Mouse (Mus musculus): ENCODE data around the gene Tmem145. TPM values are rescaled to one million over a fixed set of nuclear protein-coding genes. Genes with fewer than 3 reads are reported as not detected.

The Tmem145 gene
- polyA plus RNA-seq, 1 experiment from 2014 or later, result 0.10 TPM

GRCm38 (mm10) chr7:25290911-25291310 lies 15.0 kb upstream of the Tmem145 start:
- WGBS, result 84% methylated on average over 2 of the region's 2 CpGs
- ATAC-seq (ENCODE audit: low FRiP score, low TSS enrichment), result peak; percentile 9; the same call in 1 of the 2 replicates
- no peak overlapping the region for H3K27ac ChIP-seq (ENCODE audit: low read length)
- H3K9ac ChIP-seq (replicated peaks; ENCODE audit: low read length), result no peak overlapping the region
- peaks cover 89% of the 10 kb centered on the region for H3K36me3 ChIP-seq (ENCODE audit: insufficient read depth, low read length)
- H3K4me3 ChIP-seq (ENCODE audit: low read length), result no peak overlapping the region
- peaks cover 7% of the 10 kb centered on the region; the same call in 1 of the 2 replicates for H3K9me3 ChIP-seq (ENCODE audit: low read length)
- no peak overlapping the region for H3K4me2 ChIP-seq (replicated peaks; ENCODE audit: low read depth, low read length)
- no peaks in the 10 kb centered on the region for H3K27me3 ChIP-seq (ENCODE audit: insufficient read depth, low read length)
- H3K4me1 ChIP-seq (ENCODE audit: insufficient read depth, low read length), result no peaks in the 10 kb centered on the region

GRCm38 (mm10) chr7:25292107-25292506 lies 13.8 kb upstream of the Tmem145 start:
- WGBS, result 56% methylated on average over 7 of the region's 7 CpGs
- Histone ChIP-seq H3K27ac (ENCODE audit: low read length) (peak overlapping the region; percentile 13; the same call in 1 of the 2 replicates), H3K4me3 (ENCODE audit: low read length) (no peak overlapping the region), H3K36me3 (ENCODE audit: insufficient read depth, low read length) (peaks cover 81% of the 10 kb centered on the region), H3K27me3 (ENCODE audit: insufficient read depth, low read length) (no peaks in the 10 kb centered on the region), H3K9ac (replicated peaks; ENCODE audit: low read length) (no peak overlapping the region), H3K9me3 (ENCODE audit: low read length) (peaks cover 7% of the 10 kb centered on the region; the same call in 1 of the 2 replicates), H3K4me2 (replicated peaks; ENCODE audit: low read depth, low read length) (no peak overlapping the region), H3K4me1 (ENCODE audit: insufficient read depth, low read length) (no peaks in the 10 kb centered on the region)
- ATAC-seq (ENCODE audit: low FRiP score, low TSS enrichment), result no peak

DNA sequence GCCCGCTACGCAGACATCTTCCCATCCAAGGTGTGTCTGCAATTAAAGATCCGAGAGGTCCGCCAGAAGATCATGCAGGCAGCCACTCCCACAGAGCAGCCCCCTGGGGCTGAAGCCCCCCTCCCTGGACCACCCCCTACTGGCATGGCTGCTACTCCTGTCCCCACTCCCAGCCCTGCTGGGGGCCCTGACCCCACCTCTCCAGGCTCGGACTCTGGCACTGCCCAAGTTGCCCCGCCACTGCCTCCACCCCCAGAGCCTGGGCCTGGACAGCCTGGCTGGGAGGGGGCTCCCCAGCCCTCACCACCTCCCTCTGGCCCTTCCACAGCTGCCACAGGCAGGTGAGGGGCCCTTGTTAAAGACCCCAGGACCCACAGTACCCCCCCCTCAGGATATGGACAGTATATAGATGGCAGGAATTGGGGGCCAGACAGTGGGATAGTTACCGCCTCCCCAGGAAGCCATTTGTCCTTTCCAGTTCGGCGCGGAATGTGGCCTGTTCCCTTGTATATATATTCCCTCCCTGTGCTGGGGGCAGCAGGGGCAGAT lies 12.6 kb upstream of the Tmem145 start:
- peaks cover 7% of the 10 kb centered on the region; the same call in 1 of the 2 replicates for H3K9me3 ChIP-seq (ENCODE audit: low read length)
- H3K9ac ChIP-seq (replicated peaks; ENCODE audit: low read length), result no peak overlapping the region
- H3K4me2 ChIP-seq (replicated peaks; ENCODE audit: low read depth, low read length), result no peak overlapping the region
- H3K4me1 ChIP-seq (ENCODE audit: insufficient read depth, low read length), result peaks cover 2% of the 10 kb centered on the region; the same call in 1 of the 2 replicates
- 77% methylated on average over 10 of the region's 10 CpGs for WGBS
- no peak overlapping the region for H3K4me3 ChIP-seq (ENCODE audit: low read length)
- no peak for ATAC-seq (ENCODE audit: low FRiP score, low TSS enrichment)
- peaks cover 69% of the 10 kb centered on the region for H3K36me3 ChIP-seq (ENCODE audit: insufficient read depth, low read length)
- peak overlapping the region; percentile 1; the same call in 1 of the 2 replicates for H3K27ac ChIP-seq (ENCODE audit: low read length)
- no peaks in the 10 kb centered on the region for H3K27me3 ChIP-seq (ENCODE audit: insufficient read depth, low read length)

- H3K9ac ChIP-seq (replicated peaks; ENCODE audit: low read length), result no peak overlapping the region
- no peak overlapping the region for H3K27ac ChIP-seq (ENCODE audit: low read length)
- no peak overlapping the region for H3K4me3 ChIP-seq (ENCODE audit: low read length)
- H3K4me2 ChIP-seq (replicated peaks; ENCODE audit: low read depth, low read length), result no peak overlapping the region
- H3K9me3 ChIP-seq (ENCODE audit: low read length), result peaks cover 6% of the 10 kb centered on the region; the same call in 1 of the 2 replicates
- peaks cover 4% of the 10 kb centered on the region; the same call in 1 of the 2 replicates for H3K4me1 ChIP-seq (ENCODE audit: insufficient read depth, low read length)
- no peaks in the 10 kb centered on the region for H3K27me3 ChIP-seq (ENCODE audit: insufficient read depth, low read length)
- H3K36me3 ChIP-seq (ENCODE audit: insufficient read depth, low read length), result peaks cover 57% of the 10 kb centered on the region
- no peak for ATAC-seq (ENCODE audit: low FRiP score, low TSS enrichment)
- 71% methylated on average over 4 of the region's 4 CpGs for WGBS
These were observed 11.4 kb upstream of the Tmem145 start for GRCm38 (mm10) chr7:25294495-25294894.

DNA sequence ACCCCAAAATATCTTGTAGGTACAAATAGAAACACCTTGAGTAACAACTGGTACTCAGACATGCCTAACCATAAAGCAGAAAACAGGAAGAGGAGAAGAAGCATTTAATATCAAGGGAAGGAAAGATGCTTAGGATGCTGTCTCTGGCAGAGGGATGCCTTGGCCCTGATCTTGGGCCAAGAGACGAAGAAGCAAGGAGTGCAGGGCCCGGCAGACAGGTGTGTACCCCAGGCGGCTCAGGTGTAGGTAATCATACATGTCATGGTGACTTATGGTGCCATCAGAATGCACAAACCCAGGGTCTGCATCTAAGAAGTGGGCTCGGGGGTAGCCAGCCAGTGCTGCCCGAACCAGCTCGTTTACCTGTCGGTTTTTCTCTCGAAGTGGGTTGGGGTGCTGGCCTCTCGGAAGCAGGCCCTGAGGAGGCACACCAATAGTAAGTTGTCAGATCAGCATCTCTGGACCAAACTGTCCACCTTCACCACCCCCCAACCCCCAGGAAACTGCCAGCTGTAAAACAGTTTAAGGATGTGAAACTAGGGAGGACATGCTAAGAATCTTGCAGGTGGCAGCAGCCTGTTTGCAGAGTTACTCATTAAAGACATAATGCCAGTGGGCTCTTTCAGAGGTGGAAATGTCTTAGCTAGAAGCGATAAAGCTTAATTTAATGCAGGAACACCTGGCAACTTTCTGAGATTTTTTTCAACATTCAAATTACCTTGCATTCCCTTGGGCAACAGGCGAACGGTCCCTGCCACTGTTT lies 10.8 kb upstream of the Tmem145 start:
- no peak for ATAC-seq (ENCODE audit: low FRiP score, low TSS enrichment)
- peaks cover 50% of the 10 kb centered on the region for H3K36me3 ChIP-seq (ENCODE audit: insufficient read depth, low read length)

GRCm38 (mm10) chr7:25296945-25297453 lies 8.9 kb upstream of the Tmem145 start:
- Histone ChIP-seq H3K9ac (replicated peaks; ENCODE audit: low read length) (peak overlapping the region; percentile 88), H3K27me3 (ENCODE audit: insufficient read depth, low read length) (no peaks in the 10 kb centered on the region), H3K9me3 (ENCODE audit: low read length) (no peaks in the 10 kb centered on the region), H3K4me2 (replicated peaks; ENCODE audit: low read depth, low read length) (peak overlapping the region; percentile 80), H3K4me1 (ENCODE audit: insufficient read depth, low read length) (peaks cover 4% of the 10 kb centered on the region; the same call in 1 of the 2 replicates), H3K36me3 (ENCODE audit: insufficient read depth, low read length) (peaks cover 32% of the 10 kb centered on the region), H3K4me3 (ENCODE audit: low read length) (peak overlapping the region; percentile 91), H3K27ac (ENCODE audit: low read length) (peak overlapping the region; percentile 96)
- WGBS, result 1% methylated on average over 21 of the region's 21 CpGs
- peak; percentile 41 for ATAC-seq (ENCODE audit: low FRiP score, low TSS enrichment)

More for the DNA sequence above, 10.8 kb upstream of the Tmem145 start:
- no peak overlapping the region for H3K9ac ChIP-seq (replicated peaks; ENCODE audit: low read length)
- no peak overlapping the region for H3K4me2 ChIP-seq (replicated peaks; ENCODE audit: low read depth, low read length)
- H3K27ac ChIP-seq (ENCODE audit: low read length), result no peak overlapping the region
- peaks cover 4% of the 10 kb centered on the region; the same call in 1 of the 2 replicates for H3K4me1 ChIP-seq (ENCODE audit: insufficient read depth, low read length)
- WGBS, result 87% methylated on average over 12 of the region's 12 CpGs
- no peaks in the 10 kb centered on the region for H3K27me3 ChIP-seq (ENCODE audit: insufficient read depth, low read length)
- H3K9me3 ChIP-seq (ENCODE audit: low read length), result no peaks in the 10 kb centered on the region
- H3K4me3 ChIP-seq (ENCODE audit: low read length), result no peak overlapping the region

DNA sequence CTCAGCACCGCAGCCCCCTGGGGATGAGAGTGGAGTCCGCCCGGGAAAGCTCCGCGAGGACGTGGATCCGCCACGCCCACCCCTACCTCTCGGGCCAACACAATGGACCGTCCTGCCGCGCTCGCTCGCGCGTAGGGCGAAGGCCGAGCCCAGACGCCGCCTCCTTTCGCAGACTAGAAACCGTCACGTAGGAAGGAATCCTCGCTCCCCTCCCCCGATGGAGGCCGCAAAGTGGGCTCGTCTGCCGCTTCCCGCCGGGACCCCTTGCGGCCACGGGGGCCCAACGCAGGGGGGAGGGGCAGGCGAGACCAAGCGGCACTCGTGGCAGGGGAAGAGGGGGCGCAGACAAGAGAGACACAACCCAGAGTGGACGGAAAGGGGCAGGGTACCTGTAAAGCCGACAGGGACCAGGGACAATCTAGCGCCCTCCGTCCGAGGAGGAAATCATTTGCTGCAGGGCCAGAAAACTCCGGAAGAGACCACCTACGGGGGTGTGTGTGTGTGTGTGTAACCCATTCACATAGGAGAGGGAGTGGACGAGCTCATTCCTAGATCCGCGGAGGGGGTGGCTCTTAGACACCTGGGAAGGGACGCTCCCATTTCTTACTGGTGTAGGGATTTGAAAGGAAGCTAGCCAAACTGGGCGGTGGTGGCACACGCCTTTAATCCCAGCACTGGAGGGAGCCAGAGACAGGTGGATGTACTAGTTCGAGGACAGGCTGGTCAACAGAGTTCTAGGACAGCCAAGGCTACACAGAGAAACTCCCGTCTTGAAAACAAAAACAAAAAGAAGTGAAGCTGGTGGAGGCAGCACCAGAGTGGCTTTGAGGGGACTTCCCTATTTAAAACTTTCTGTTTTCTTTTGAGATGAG lies 8.2 kb upstream of the Tmem145 start, which contains the start of gene Pafah1b3:
TSS of gene Pafah1b3 (minus strand) at position 533 of the 872 bp plus-strand sequence.
- ATAC-seq (ENCODE audit: low FRiP score, low TSS enrichment), result peak; percentile 95
- peaks cover 4% of the 10 kb centered on the region; the same call in 1 of the 2 replicates for H3K4me1 ChIP-seq (ENCODE audit: insufficient read depth, low read length)
- H3K9ac ChIP-seq (replicated peaks; ENCODE audit: low read length), result peak within 1 kb of the TSS; percentile 88
- peak within 1 kb of the TSS; percentile 80 for H3K4me2 ChIP-seq (replicated peaks; ENCODE audit: low read depth, low read length)
- WGBS, result under 1% methylated on average over 52 of the region's 52 CpGs
- H3K27me3 ChIP-seq (ENCODE audit: insufficient read depth, low read length), result no peaks in the 10 kb centered on the region
- H3K27ac ChIP-seq (ENCODE audit: low read length), result peak within 1 kb of the TSS; percentile 96
- H3K4me3 ChIP-seq (ENCODE audit: low read length), result peak within 1 kb of the TSS; percentile 91
- H3K36me3 ChIP-seq (ENCODE audit: insufficient read depth, low read length), result peaks cover 26% of the 10 kb centered on the region
- no peaks in the 10 kb centered on the region for H3K9me3 ChIP-seq (ENCODE audit: low read length)

- no peak within 1 kb of the TSS for H3K4me2 ChIP-seq (replicated peaks; ENCODE audit: low read depth, low read length)
- 0 out of 2 replicates have a peak, but pooled peaks have one; percentile 31 for ATAC-seq (ENCODE audit: low FRiP score, low TSS enrichment)
- no peak within 1 kb of the TSS for H3K27ac ChIP-seq (ENCODE audit: low read length)
- H3K36me3 ChIP-seq (ENCODE audit: insufficient read depth, low read length), result 0 out of 2 replicates have a peak, but pooled peaks cover 1% of the 10 kb centered on the region
- H3K9ac ChIP-seq (replicated peaks; ENCODE audit: low read length), result no peak within 1 kb of the TSS
- WGBS, result 64% methylated on average over 17 of the region's 19 CpGs
- H3K27me3 ChIP-seq (ENCODE audit: insufficient read depth, low read length), result no peaks in the 10 kb centered on the region; the same call in 1 of the 2 replicates
- no peak within 1 kb of the TSS for H3K4me3 ChIP-seq (ENCODE audit: low read length)
- H3K4me1 ChIP-seq (ENCODE audit: insufficient read depth, low read length), result peaks cover 11% of the 10 kb centered on the region
- H3K9me3 ChIP-seq (ENCODE audit: low read length), result no peaks in the 10 kb centered on the region
These were observed 4.8 kb upstream of the Tmem145 start, which contains the start of gene Prr19 for GRCm38 (mm10) chr7:25301063-25301462. Gene Prr19, plus strand, starts transcription at chr7:25301411.

Data from kidney, embryonic 16.5 days (tissue).